Mouse (Mus musculus): Measurements from ENCODE around the gene Hba-a1. TPM values are rescaled to one million over a fixed set of nuclear protein-coding genes. Genes with fewer than 3 reads are reported as not detected.
A peak's percentile ranks its signal among the peaks of the same experiment; 100 is the strongest.

The Hba-a1 gene
- polyA plus RNA-seq, 1 experiment from 2014 or later = 3,181 TPM

GRCm38 (mm10) chr11:32265117-32265738 is 18.1 kb upstream of the Hba-a1 start:
- 78% methylated on average over 3 of the region's 3 CpGs for WGBS
- Histone ChIP-seq H3K4me3 (no peak overlapping the region), H3K27me3 (no peaks in the 10 kb centered on the region), H3K9ac (no peak overlapping the region), H3K36me3 (peaks cover 5% of the 10 kb centered on the region), H3K27ac (no peak overlapping the region), H3K4me1 (peaks cover 10% of the 10 kb centered on the region), H3K4me2 (replicated peaks) (no peak overlapping the region), H3K9me3 (no peaks in the 10 kb centered on the region)
- no peak for ATAC-seq (ENCODE audit: insufficient number of reproducible peaks, insufficient read depth, low FRiP score, low TSS enrichment)

GRCm38 (mm10) chr11:32266194-32266593 is 17.1 kb upstream of the Hba-a1 start:
- no peak for ATAC-seq (ENCODE audit: insufficient number of reproducible peaks, insufficient read depth, low FRiP score, low TSS enrichment)
- H3K4me3 ChIP-seq = no peak overlapping the region
- 94% methylated on average over 6 of the region's 6 CpGs for WGBS
- H3K4me1 ChIP-seq = peaks cover 10% of the 10 kb centered on the region
- 0 out of 2 replicates have a peak overlapping the region, but pooled peaks have one; percentile 3 for H3K4me2 ChIP-seq (replicated peaks)
- H3K9me3 ChIP-seq = no peaks in the 10 kb centered on the region
- H3K27me3 ChIP-seq = no peaks in the 10 kb centered on the region
- no peak overlapping the region for H3K9ac ChIP-seq
- no peaks in the 10 kb centered on the region for H3K36me3 ChIP-seq
- 0 out of 2 replicates have a peak overlapping the region, but pooled peaks have one; percentile 11 for H3K27ac ChIP-seq

- Histone ChIP-seq H3K4me1 (peaks cover 10% of the 10 kb centered on the region), H3K9me3 (no peaks in the 10 kb centered on the region), H3K27ac (peak overlapping the region; percentile 96), H3K9ac (peak overlapping the region; percentile 90), H3K4me3 (peak overlapping the region; percentile 83), H3K4me2 (replicated peaks) (peak overlapping the region; percentile 62), H3K36me3 (no peaks in the 10 kb centered on the region), H3K27me3 (no peaks in the 10 kb centered on the region)
- ATAC-seq (ENCODE audit: insufficient number of reproducible peaks, insufficient read depth, low FRiP score, low TSS enrichment) = no peak
- 31% methylated on average over 6 of the region's 6 CpGs for WGBS
Observed at GRCm38 (mm10) chr11:32266776-32267175, 16.5 kb upstream of the Hba-a1 start.

GRCm38 (mm10) chr11:32267188-32267884 is 16.0 kb upstream of the Hba-a1 start, which contains the start of gene Nprl3:
Nprl3 (minus strand) TSS chr11:32267707.
- Histone ChIP-seq H3K9me3 (no peaks in the 10 kb centered on the region), H3K27ac (peak within 1 kb of the TSS; percentile 96), H3K4me3 (peak within 1 kb of the TSS; percentile 83), H3K36me3 (no peaks in the 10 kb centered on the region), H3K4me1 (peaks cover 10% of the 10 kb centered on the region), H3K9ac (peak within 1 kb of the TSS; percentile 90), H3K4me2 (replicated peaks) (peak within 1 kb of the TSS; percentile 62), H3K27me3 (no peaks in the 10 kb centered on the region)
- peak; percentile 96 for ATAC-seq (ENCODE audit: insufficient number of reproducible peaks, insufficient read depth, low FRiP score, low TSS enrichment)
- under 1% methylated on average over 54 of the region's 54 CpGs for WGBS

- ATAC-seq (ENCODE audit: insufficient number of reproducible peaks, insufficient read depth, low FRiP score, low TSS enrichment) = 0 out of 2 replicates have a peak, but pooled peaks have one; percentile 2
- peaks cover 10% of the 10 kb centered on the region for H3K4me1 ChIP-seq
- H3K36me3 ChIP-seq = no peaks in the 10 kb centered on the region
- H3K9ac ChIP-seq = peak overlapping the region; percentile 90
- peak overlapping the region; percentile 83 for H3K4me3 ChIP-seq
- WGBS = 25% methylated on average over 5 of the region's 5 CpGs
- H3K27me3 ChIP-seq = no peaks in the 10 kb centered on the region
- peak overlapping the region; percentile 96 for H3K27ac ChIP-seq
- no peaks in the 10 kb centered on the region for H3K9me3 ChIP-seq
- peak overlapping the region; percentile 62 for H3K4me2 ChIP-seq (replicated peaks)
Observed at GRCm38 (mm10) chr11:32267964-32268363, 15.3 kb upstream of the Hba-a1 start.

- Histone ChIP-seq H3K27ac (no peak overlapping the region), H3K27me3 (no peaks in the 10 kb centered on the region), H3K4me3 (no peak overlapping the region), H3K9me3 (no peaks in the 10 kb centered on the region), H3K9ac (no peak overlapping the region), H3K4me2 (replicated peaks) (no peak overlapping the region), H3K4me1 (peaks cover 10% of the 10 kb centered on the region), H3K36me3 (no peaks in the 10 kb centered on the region)
- no peak for ATAC-seq (ENCODE audit: insufficient number of reproducible peaks, insufficient read depth, low FRiP score, low TSS enrichment)
- WGBS = 84% methylated on average over 5 of the region's 5 CpGs
Observed at GRCm38 (mm10) chr11:32268952-32269351, 14.4 kb upstream of the Hba-a1 start.

- 42% methylated on average over 4 of the region's 4 CpGs for WGBS
- Histone ChIP-seq H3K36me3 (no peaks in the 10 kb centered on the region), H3K27ac (no peak overlapping the region), H3K4me2 (replicated peaks) (no peak overlapping the region), H3K9ac (no peak overlapping the region), H3K4me3 (no peak overlapping the region), H3K27me3 (no peaks in the 10 kb centered on the region), H3K9me3 (no peaks in the 10 kb centered on the region), H3K4me1 (peaks cover 6% of the 10 kb centered on the region)
- ATAC-seq (ENCODE audit: insufficient number of reproducible peaks, insufficient read depth, low FRiP score, low TSS enrichment) = no peak
Observed at GRCm38 (mm10) chr11:32271178-32271577, 12.1 kb upstream of the Hba-a1 start.

GRCm38 (mm10) chr11:32276347-32276746 is 7.0 kb upstream of the Hba-a1 start, which contains the start of gene Hba-x:
Hba-x (plus strand) TSS chr11:32276400.
- H3K27ac ChIP-seq = no peak within 1 kb of the TSS
- no peak within 1 kb of the TSS for H3K9ac ChIP-seq
- no peak for ATAC-seq (ENCODE audit: insufficient number of reproducible peaks, insufficient read depth, low FRiP score, low TSS enrichment)
- no peak within 1 kb of the TSS for H3K4me3 ChIP-seq
- H3K9me3 ChIP-seq = no peaks in the 10 kb centered on the region
- 66% methylated on average over 3 of the region's 3 CpGs for WGBS
- no peaks in the 10 kb centered on the region for H3K36me3 ChIP-seq
- H3K27me3 ChIP-seq = peaks cover 7% of the 10 kb centered on the region; the same call in 1 of the 2 replicates
- H3K4me1 ChIP-seq = no peaks in the 10 kb centered on the region
- no peak within 1 kb of the TSS for H3K4me2 ChIP-seq (replicated peaks)

GRCm38 (mm10) chr11:32277736-32278457 is 5.4 kb upstream of the Hba-a1 start:
- Histone ChIP-seq H3K27ac (no peak overlapping the region), H3K9ac (no peak overlapping the region), H3K4me1 (no peaks in the 10 kb centered on the region), H3K27me3 (peaks cover 7% of the 10 kb centered on the region; the same call in 1 of the 2 replicates), H3K4me2 (replicated peaks) (no peak overlapping the region), H3K4me3 (no peak overlapping the region), H3K9me3 (no peaks in the 10 kb centered on the region), H3K36me3 (no peaks in the 10 kb centered on the region)
- 0 out of 2 replicates have a peak, but pooled peaks have one; percentile 22 for ATAC-seq (ENCODE audit: insufficient number of reproducible peaks, insufficient read depth, low FRiP score, low TSS enrichment)
- WGBS = 71% methylated on average over 21 of the region's 21 CpGs

- Histone ChIP-seq H3K4me2 (replicated peaks) (no peak overlapping the region), H3K4me1 (no peaks in the 10 kb centered on the region), H3K4me3 (no peak overlapping the region), H3K27me3 (peaks cover 7% of the 10 kb centered on the region; the same call in 1 of the 2 replicates), H3K9me3 (no peaks in the 10 kb centered on the region), H3K9ac (no peak overlapping the region), H3K27ac (no peak overlapping the region), H3K36me3 (no peaks in the 10 kb centered on the region)
- no peak for ATAC-seq (ENCODE audit: insufficient number of reproducible peaks, insufficient read depth, low FRiP score, low TSS enrichment)
- WGBS = 83% methylated on average over 12 of the region's 12 CpGs
Observed at GRCm38 (mm10) chr11:32278458-32278957, 4.8 kb upstream of the Hba-a1 start.

- WGBS = 58% methylated on average over 2 of the region's 2 CpGs
- Histone ChIP-seq H3K4me1 (no peaks in the 10 kb centered on the region), H3K9me3 (no peaks in the 10 kb centered on the region), H3K27ac (no peak overlapping the region), H3K4me2 (replicated peaks) (no peak overlapping the region), H3K27me3 (peaks cover 7% of the 10 kb centered on the region; the same call in 1 of the 2 replicates), H3K4me3 (no peak overlapping the region), H3K36me3 (no peaks in the 10 kb centered on the region), H3K9ac (no peak overlapping the region)
- ATAC-seq (ENCODE audit: insufficient number of reproducible peaks, insufficient read depth, low FRiP score, low TSS enrichment) = no peak
Observed at GRCm38 (mm10) chr11:32280646-32281045, 2.7 kb upstream of the Hba-a1 start.
